Mouse (Mus musculus) common myeloid progenitor, adult 5-6 weeks (primary cell): ENCODE results near the gene Prox2. TPM values are rescaled to one million over a fixed set of nuclear protein-coding genes. Genes with fewer than 3 reads are reported as not detected.
A peak's percentile ranks its signal among the peaks of the same experiment; 100 is the strongest.

Source experiments
- ATAC-seq: replicated peaks from 2 replicates; pipeline ENCODE4 v1.8.0; 2016; ENCODE audit warnings: low read depth, mild to moderate bottlenecking, moderate TSS enrichment, inconsistent platforms; ENCODE audit not compliant: poor library complexity, severe bottlenecking
- total RNA-seq: library from RNA; stranded (forward); fragments of 200-1000, 187-1606 nt; gene quantifications from 2 replicates; pipeline ENCODE4 v1.2.3, GENCODE M21; 2017

Gene Prox2
- total RNA-seq, 1 experiment from 2014 or later, result 3.7 TPM

- no peak for ATAC-seq
Measured at GRCm38 (mm10) chr12:85134043-85134794, 23.7 kb upstream of the Prox2 start.

- no peak for ATAC-seq
Measured at GRCm38 (mm10) chr12:85131361-85131760, 20.8 kb upstream of the Prox2 start.

- peak; percentile 38 for ATAC-seq
Measured at GRCm38 (mm10) chr12:85129426-85129978, 18.9 kb upstream of the Prox2 start.

- peak; percentile 53 for ATAC-seq
Measured at GRCm38 (mm10) chr12:85126986-85127603, 16.5 kb upstream of the Prox2 start.

GRCm38 (mm10) chr12:85124751-85125150 lies 14.2 kb upstream of the Prox2 start:
- no peak for ATAC-seq

- peak; percentile 59 for ATAC-seq
Measured at GRCm38 (mm10) chr12:85123645-85124044, 13.1 kb upstream of the Prox2 start.

GRCm38 (mm10) chr12:85123108-85123530 lies 12.6 kb upstream of the Prox2 start:
- ATAC-seq, result peak; percentile 85

- no peak for ATAC-seq
Measured at GRCm38 (mm10) chr12:85121806-85122459, 11.4 kb upstream of the Prox2 start.

GRCm38 (mm10) chr12:85115678-85116077 lies 5.1 kb upstream of the Prox2 start:
- no peak for ATAC-seq

GRCm38 (mm10) chr12:85113917-85114316 lies 3.4 kb upstream of the Prox2 start:
- ATAC-seq, result no peak

GRCm38 (mm10) chr12:85113337-85113736 lies 2.8 kb upstream of the Prox2 start:
- no peak for ATAC-seq

GRCm38 (mm10) chr12:85112550-85113251 lies 2.1 kb upstream of the Prox2 start:
- no peak for ATAC-seq

- no peak; the same call in 1 of the 2 replicates for ATAC-seq
Measured at GRCm38 (mm10) chr12:85110011-85110697, 405 bp downstream of the Prox2 start.

- no peak for ATAC-seq
Measured at GRCm38 (mm10) chr12:85109426-85109825, 1.1 kb downstream of the Prox2 start.

GRCm38 (mm10) chr12:85108643-85109042 lies 1.9 kb downstream of the Prox2 start:
- ATAC-seq, result no peak

- ATAC-seq, result peak; percentile 48
Measured at GRCm38 (mm10) chr12:85106292-85106691, 4.3 kb downstream of the Prox2 start.

- no peak for ATAC-seq
Measured at GRCm38 (mm10) chr12:85104789-85105188, 5.8 kb downstream of the Prox2 start.

GRCm38 (mm10) chr12:85103096-85103495 lies 7.5 kb downstream of the Prox2 start:
- no peak for ATAC-seq

- ATAC-seq, result no peak
Measured at GRCm38 (mm10) chr12:85101521-85102106, 8.9 kb downstream of the Prox2 start.
